Mouse (Mus musculus): ENCODE data around the gene Abl2. TPM values are rescaled to one million over a fixed set of nuclear protein-coding genes. Genes with fewer than 3 reads are reported as not detected.

Abl2 gene
- total and polyA plus RNA-seq, 3 experiments: 8.6 to 15.2 (median 14.7) TPM

GRCm38 (mm10) chr1:156644780-156645523 is 86.4 kb downstream of the Abl2 start:
- peaks cover 86% of the 10 kb centered on the region for H3K36me3 ChIP-seq (replicated peaks)
- H3K4me3 ChIP-seq (ENCODE audit: low read depth, low read length): no peak overlapping the region
- peaks cover 12% of the 10 kb centered on the region for H3K4me1 ChIP-seq (ENCODE audit: insufficient read depth, low read depth, low read length)
- DNase-seq (ENCODE audit: low spot score): no peak
- H3K27me3 ChIP-seq (ENCODE audit: insufficient read depth, low read length): no peaks in the 10 kb centered on the region
- H3K9me3 ChIP-seq (replicated peaks): no peaks in the 10 kb centered on the region
- ATAC-seq (ENCODE audit: extremely low read depth, insufficient number of reproducible peaks, low FRiP score, poor library complexity, severe bottlenecking): no peak
- TF ChIP-seq TAL1 (conservative IDR thresholded peaks at IDR 0.05; ENCODE audit: low read depth, low read length): no peak
- no peak for TF ChIP-seq GATA2 (IDR thresholded peaks at IDR 0.05; ENCODE audit: borderline replicate concordance, low read depth, low read length)
- TF ChIP-seq GATA1 (IDR thresholded peaks at IDR 0.05; ENCODE audit: borderline replicate concordance, low read length): no peak
- TF ChIP-seq CTCF (IDR thresholded peaks at IDR 0.05; ENCODE audit: low read depth, low read length): no peak
- TF ChIP-seq POLR2AphosphoS5 (IDR thresholded peaks at IDR 0.05; ENCODE audit: insufficient replicate concordance, low read depth, low read length): no peak

DNA sequence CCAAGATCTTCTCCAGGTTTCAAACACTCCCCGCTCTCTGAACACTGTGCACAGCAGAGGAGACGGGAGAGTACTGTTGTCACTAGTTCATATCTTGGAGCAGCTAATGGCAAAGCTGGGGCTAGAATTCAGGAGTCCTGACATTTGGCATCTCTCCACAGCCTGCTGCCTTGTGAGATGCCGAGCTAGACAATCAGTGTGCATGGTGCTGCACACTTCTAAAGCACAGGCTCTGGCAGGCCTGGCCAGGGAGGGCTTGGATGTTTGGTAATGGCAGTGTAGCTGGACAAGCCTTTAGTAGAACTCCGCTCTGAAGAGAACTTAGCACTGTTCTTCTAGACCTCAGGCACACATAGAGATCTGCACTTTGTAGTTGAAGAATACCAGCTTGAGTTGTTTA is 87.4 kb downstream of the Abl2 start:
- peaks cover 83% of the 10 kb centered on the region for H3K36me3 ChIP-seq (replicated peaks)
- DNase-seq (ENCODE audit: low spot score) (no peak), ATAC-seq (ENCODE audit: extremely low read depth, insufficient number of reproducible peaks, low FRiP score, poor library complexity, severe bottlenecking) (no peak)
- no peaks in the 10 kb centered on the region for H3K27me3 ChIP-seq (ENCODE audit: insufficient read depth, low read length)
- peaks cover 12% of the 10 kb centered on the region for H3K4me1 ChIP-seq (ENCODE audit: insufficient read depth, low read depth, low read length)
- TF ChIP-seq GATA2 (IDR thresholded peaks at IDR 0.05; ENCODE audit: borderline replicate concordance, low read depth, low read length) (no peak), CTCF (IDR thresholded peaks at IDR 0.05; ENCODE audit: low read depth, low read length) (no peak), TAL1 (conservative IDR thresholded peaks at IDR 0.05; ENCODE audit: low read depth, low read length) (no peak), POLR2AphosphoS5 (IDR thresholded peaks at IDR 0.05; ENCODE audit: insufficient replicate concordance, low read depth, low read length) (no peak), GATA1 (IDR thresholded peaks at IDR 0.05; ENCODE audit: borderline replicate concordance, low read length) (no peak)
- no peaks in the 10 kb centered on the region for H3K9me3 ChIP-seq (replicated peaks)
- H3K4me3 ChIP-seq (ENCODE audit: low read depth, low read length): no peak overlapping the region

- Histone ChIP-seq H3K4me1 (ENCODE audit: insufficient read depth, low read depth, low read length) (no peaks in the 10 kb centered on the region), H3K27me3 (ENCODE audit: insufficient read depth, low read length) (no peaks in the 10 kb centered on the region), H3K9me3 (replicated peaks) (no peaks in the 10 kb centered on the region), H3K4me3 (ENCODE audit: low read depth, low read length) (no peak overlapping the region), H3K36me3 (replicated peaks) (peaks cover 66% of the 10 kb centered on the region)
- TF ChIP-seq TAL1 (conservative IDR thresholded peaks at IDR 0.05; ENCODE audit: low read depth, low read length) (no peak), CTCF (IDR thresholded peaks at IDR 0.05; ENCODE audit: low read depth, low read length) (no peak), POLR2AphosphoS5 (IDR thresholded peaks at IDR 0.05; ENCODE audit: insufficient replicate concordance, low read depth, low read length) (no peak), GATA1 (IDR thresholded peaks at IDR 0.05; ENCODE audit: borderline replicate concordance, low read length) (no peak), GATA2 (IDR thresholded peaks at IDR 0.05; ENCODE audit: borderline replicate concordance, low read depth, low read length) (no peak)
- ATAC-seq (ENCODE audit: extremely low read depth, insufficient number of reproducible peaks, low FRiP score, poor library complexity, severe bottlenecking) (no peak), DNase-seq (ENCODE audit: low spot score) (no peak)
Observed at GRCm38 (mm10) chr1:156648705-156649104, 90.1 kb downstream of the Abl2 start.

DNA sequence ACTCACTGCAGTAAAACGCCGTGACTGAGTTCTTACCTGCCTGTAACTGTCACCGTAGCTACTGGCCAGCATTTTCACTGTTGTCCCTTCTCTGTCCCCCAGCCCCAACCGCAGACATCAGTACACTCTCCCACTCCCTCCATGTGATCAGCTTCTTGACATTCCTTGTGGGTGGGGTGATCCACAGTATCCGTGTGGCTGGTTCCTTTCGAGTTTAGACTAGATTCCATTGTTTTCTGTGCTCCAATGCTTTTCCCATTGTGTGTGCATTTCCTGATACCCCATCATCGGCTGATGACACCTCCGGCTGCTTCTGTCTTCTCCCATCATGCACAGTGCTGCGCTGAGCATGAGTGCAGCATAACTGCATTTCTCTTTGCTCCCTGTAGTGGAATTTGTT is 92.0 kb downstream of the Abl2 start:
- Histone ChIP-seq H3K4me1 (ENCODE audit: insufficient read depth, low read depth, low read length) (no peaks in the 10 kb centered on the region), H3K4me3 (ENCODE audit: low read depth, low read length) (no peak overlapping the region), H3K36me3 (replicated peaks) (peaks cover 65% of the 10 kb centered on the region), H3K27me3 (ENCODE audit: insufficient read depth, low read length) (no peaks in the 10 kb centered on the region), H3K9me3 (replicated peaks) (no peaks in the 10 kb centered on the region)
- TF ChIP-seq GATA1 (IDR thresholded peaks at IDR 0.05; ENCODE audit: borderline replicate concordance, low read length) (no peak), POLR2AphosphoS5 (IDR thresholded peaks at IDR 0.05; ENCODE audit: insufficient replicate concordance, low read depth, low read length) (no peak), TAL1 (conservative IDR thresholded peaks at IDR 0.05; ENCODE audit: low read depth, low read length) (no peak), CTCF (IDR thresholded peaks at IDR 0.05; ENCODE audit: low read depth, low read length) (no peak), GATA2 (IDR thresholded peaks at IDR 0.05; ENCODE audit: borderline replicate concordance, low read depth, low read length) (no peak)
- DNase-seq (ENCODE audit: low spot score) (no peak), ATAC-seq (ENCODE audit: extremely low read depth, insufficient number of reproducible peaks, low FRiP score, poor library complexity, severe bottlenecking) (no peak)

DNA sequence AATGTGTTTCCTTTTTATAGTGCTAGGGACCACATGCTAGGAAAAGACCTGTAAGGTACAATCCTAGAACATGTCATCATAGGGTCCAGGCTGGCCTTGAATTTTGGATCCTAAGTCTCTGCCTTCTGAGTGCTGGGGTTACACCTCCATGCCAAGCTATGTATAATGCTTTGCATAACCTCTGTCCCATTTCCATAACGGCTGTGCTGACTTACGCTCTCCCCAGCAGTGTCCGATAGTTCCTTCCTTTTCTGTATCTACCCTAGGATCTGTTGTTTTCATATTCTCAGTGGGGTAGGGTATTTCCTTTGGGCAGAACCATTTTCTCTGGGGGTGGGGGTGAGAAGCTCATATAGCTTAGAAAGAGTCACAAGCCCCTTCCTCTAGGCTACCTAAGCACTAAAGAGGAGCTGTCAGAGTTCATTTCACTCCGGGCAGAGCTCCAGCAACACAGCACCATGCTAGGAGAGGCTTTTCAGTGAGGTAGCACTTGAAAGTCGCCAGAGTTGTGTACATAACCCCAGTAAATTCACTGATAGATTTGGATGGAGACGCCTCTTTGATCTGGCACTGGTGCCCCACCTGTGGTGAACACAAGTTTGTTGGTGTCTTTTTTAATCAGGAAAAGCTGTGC is 93.7 kb downstream of the Abl2 start:
- Histone ChIP-seq H3K27me3 (ENCODE audit: insufficient read depth, low read length) (no peaks in the 10 kb centered on the region), H3K4me3 (ENCODE audit: low read depth, low read length) (no peak overlapping the region), H3K36me3 (replicated peaks) (peaks cover 66% of the 10 kb centered on the region), H3K9me3 (replicated peaks) (no peaks in the 10 kb centered on the region), H3K4me1 (ENCODE audit: insufficient read depth, low read depth, low read length) (no peaks in the 10 kb centered on the region)
- ATAC-seq (ENCODE audit: extremely low read depth, insufficient number of reproducible peaks, low FRiP score, poor library complexity, severe bottlenecking): no peak
- DNase-seq (ENCODE audit: low spot score): no peak
- TF ChIP-seq POLR2AphosphoS5 (IDR thresholded peaks at IDR 0.05; ENCODE audit: insufficient replicate concordance, low read depth, low read length) (no peak), GATA1 (IDR thresholded peaks at IDR 0.05; ENCODE audit: borderline replicate concordance, low read length) (no peak), TAL1 (conservative IDR thresholded peaks at IDR 0.05; ENCODE audit: low read depth, low read length) (no peak), CTCF (IDR thresholded peaks at IDR 0.05; ENCODE audit: low read depth, low read length) (no peak)

GRCm38 (mm10) chr1:156654735-156655530 is 96.3 kb downstream of the Abl2 start:
- no peak overlapping the region for H3K4me3 ChIP-seq (ENCODE audit: low read depth, low read length)
- ATAC-seq (ENCODE audit: extremely low read depth, insufficient number of reproducible peaks, low FRiP score, poor library complexity, severe bottlenecking) (no peak), DNase-seq (ENCODE audit: low spot score) (no peak)
- no peaks in the 10 kb centered on the region for H3K9me3 ChIP-seq (replicated peaks)
- TF ChIP-seq POLR2AphosphoS5 (IDR thresholded peaks at IDR 0.05; ENCODE audit: insufficient replicate concordance, low read depth, low read length) (no peak), TAL1 (conservative IDR thresholded peaks at IDR 0.05; ENCODE audit: low read depth, low read length) (no peak), CTCF (IDR thresholded peaks at IDR 0.05; ENCODE audit: low read depth, low read length) (no peak)
- H3K36me3 ChIP-seq (replicated peaks): peaks cover 56% of the 10 kb centered on the region
- H3K27me3 ChIP-seq (ENCODE audit: insufficient read depth, low read length): no peaks in the 10 kb centered on the region; the same call in 1 of the 2 replicates
- 0 out of 2 replicates have a peak, but pooled peaks cover under 1% of the 10 kb centered on the region for H3K4me1 ChIP-seq (ENCODE audit: insufficient read depth, low read depth, low read length)

Measured in G1E (cell line).